Mouse (Mus musculus): ENCODE results near the gene Fto. TPM values are rescaled to one million over a fixed set of nuclear protein-coding genes. Genes with fewer than 3 reads are reported as not detected.

Gene Fto
- total and polyA plus RNA-seq, 3 experiments = 8.4 to 43.2 (median 15.7) TPM

GRCm38 (mm10) chr8:91467881-91468534 lies 154.7 kb downstream of the Fto start:
- in situ Hi-C loops (cut with MboI; ENCODE audit: low pct_ligation_motif_present, low pct_unique_long_range_greater_than_20kb, low sequenced_read_pairs) (no loop called here), dilution Hi-C loops (cut with MboI; ENCODE audit: extremely low pct_ligation_motif_present, extremely low pct_unique_long_range_greater_than_20kb, low sequenced_read_pairs) (no loop called here)
- Histone ChIP-seq H3K4me3 (replicated peaks in 1 of 3; ENCODE audit: low read depth in 2 of 3, low read length in 2 of 3, poor library complexity in 1 of 3) (no peak overlapping the region), H3K9me3 (replicated peaks; ENCODE audit: low read length) (no peaks in the 10 kb centered on the region), H3K79me2 (replicated peaks; ENCODE audit: control insufficient read depth, extremely low read depth, insufficient read depth, poor library complexity, severe bottlenecking) (no peaks in the 10 kb centered on the region), H3K27ac (ENCODE audit: insufficient read depth, low read depth) (no peak overlapping the region), H3K36me3 (replicated peaks in 1 of 2; ENCODE audit: control insufficient read depth in 1 of 2, insufficient read depth in 1 of 2, low read length in 1 of 2) (peaks cover 0 to 32% of the 10 kb centered on the region in 2 experiments), H3K4me2 (ENCODE audit: insufficient read depth, low read depth, poor library complexity, severe bottlenecking) (no peak overlapping the region), H3K27me3 (replicated peaks) (no peaks in the 10 kb centered on the region), H3K9ac (ENCODE audit: insufficient read depth, low read depth) (no peak overlapping the region), H3K4me1 (ENCODE audit: control insufficient read depth in 1 of 2, insufficient read depth in 2 of 2) (no peaks in the 10 kb centered on the region; a peak in 1 of 4 replicates)
- DNase-seq (ENCODE audit: extremely low read depth) = no peak
- TF ChIP-seq ZNF384 (IDR thresholded peaks at IDR 0.05; ENCODE audit: low read depth, low read length) = no peak
- no peak for TF ChIP-seq NELFE (IDR thresholded peaks at IDR 0.05; ENCODE audit: low read depth, low read length)
- TF ChIP-seq EP300 (IDR thresholded peaks at IDR 0.05; ENCODE audit: low read length) = no peak
- no peak for TF ChIP-seq POLR2AphosphoS2 (IDR thresholded peaks at IDR 0.05; ENCODE audit: low read depth, low read length)
- no peak for TF ChIP-seq MEF2A (IDR thresholded peaks at IDR 0.05; ENCODE audit: borderline replicate concordance, low read depth, low read length)
- no peak for TF ChIP-seq TCF12 (IDR thresholded peaks at IDR 0.05; ENCODE audit: low read depth, low read length)
- no peak for TF ChIP-seq MAZ (IDR thresholded peaks at IDR 0.05; ENCODE audit: low read depth, low read length)
- no peak for TF ChIP-seq ELF1 (IDR thresholded peaks at IDR 0.05; ENCODE audit: low read depth, low read length)
- no peak for TF ChIP-seq MAFK (IDR thresholded peaks at IDR 0.05; ENCODE audit: insufficient replicate concordance, low read length)
- TF ChIP-seq BHLHE40 (IDR thresholded peaks at IDR 0.05; ENCODE audit: low read depth, low read length) = no peak
- TF ChIP-seq MAX (IDR thresholded peaks at IDR 0.05; ENCODE audit: low read length) = no peak
- TF ChIP-seq USF2 (conservative IDR thresholded peaks at IDR 0.05; ENCODE audit: low read depth, low read length) = no peak
- no peak for TF ChIP-seq E2F4 (IDR thresholded peaks at IDR 0.05; ENCODE audit: insufficient replicate concordance, low read depth, low read length)
- TF ChIP-seq HCFC1 (IDR thresholded peaks at IDR 0.05; ENCODE audit: low read depth, low read length) = no peak
- TF ChIP-seq GABPA (IDR thresholded peaks at IDR 0.05; ENCODE audit: insufficient replicate concordance, low read depth, low read length) = no peak
- no peak for TF ChIP-seq TBP (conservative IDR thresholded peaks at IDR 0.05; ENCODE audit: low read depth, low read length)
- no peak for TF ChIP-seq RCOR1 (conservative IDR thresholded peaks at IDR 0.05; ENCODE audit: low read depth, low read length)

- in situ Hi-C loops (cut with MboI; ENCODE audit: low pct_ligation_motif_present, low pct_unique_long_range_greater_than_20kb, low sequenced_read_pairs) = no loop called here
- Histone ChIP-seq H3K79me2 (replicated peaks; ENCODE audit: control insufficient read depth, extremely low read depth, insufficient read depth, poor library complexity, severe bottlenecking) (no peaks in the 10 kb centered on the region), H3K4me3 (replicated peaks in 1 of 3; ENCODE audit: low read depth in 2 of 3, low read length in 2 of 3, poor library complexity in 1 of 3) (no peak overlapping the region), H3K9ac (ENCODE audit: insufficient read depth, low read depth) (no peak overlapping the region), H3K9me3 (replicated peaks; ENCODE audit: low read length) (no peaks in the 10 kb centered on the region), H3K27me3 (replicated peaks) (no peaks in the 10 kb centered on the region), H3K4me2 (ENCODE audit: insufficient read depth, low read depth, poor library complexity, severe bottlenecking) (no peak overlapping the region), H3K36me3 (replicated peaks in 1 of 2; ENCODE audit: control insufficient read depth in 1 of 2, insufficient read depth in 1 of 2, low read length in 1 of 2) (peaks cover 2 to 38% of the 10 kb centered on the region in 2 experiments), H3K27ac (ENCODE audit: insufficient read depth, low read depth) (no peak overlapping the region), H3K4me1 (ENCODE audit: control insufficient read depth in 1 of 2, insufficient read depth in 2 of 2) (no peaks in the 10 kb centered on the region)
- dilution Hi-C loops (cut with MboI; ENCODE audit: extremely low pct_ligation_motif_present, extremely low pct_unique_long_range_greater_than_20kb, low sequenced_read_pairs) = no loop called here
- TF ChIP-seq TCF12 (IDR thresholded peaks at IDR 0.05; ENCODE audit: low read depth, low read length) (no peak), USF1 (IDR thresholded peaks at IDR 0.05; ENCODE audit: low read depth, low read length) (no peak), MAZ (IDR thresholded peaks at IDR 0.05; ENCODE audit: low read depth, low read length) (no peak), POLR2A (IDR thresholded peaks at IDR 0.05; ENCODE audit: low read depth, low read length) (no peak), KAT2A (IDR thresholded peaks at IDR 0.05; ENCODE audit: insufficient replicate concordance, low read length) (no peak), HCFC1 (IDR thresholded peaks at IDR 0.05; ENCODE audit: low read depth, low read length) (no peak), EP300 (IDR thresholded peaks at IDR 0.05; ENCODE audit: low read length) (no peak), RAD21 (IDR thresholded peaks at IDR 0.05; ENCODE audit: low read depth, low read length) (no peak), GABPA (IDR thresholded peaks at IDR 0.05; ENCODE audit: insufficient replicate concordance, low read depth, low read length) (no peak), ZNF384 (IDR thresholded peaks at IDR 0.05; ENCODE audit: low read depth, low read length) (no peak), E2F4 (IDR thresholded peaks at IDR 0.05; ENCODE audit: insufficient replicate concordance, low read depth, low read length) (no peak), IRF4 (IDR thresholded peaks at IDR 0.05; ENCODE audit: low read depth, low read length) (no peak), CHD2 (IDR thresholded peaks at IDR 0.05; ENCODE audit: low read length) (no peak)
- DNase-seq (ENCODE audit: extremely low read depth) = no peak
Observed at GRCm38 (mm10) chr8:91469441-91469840, 156.1 kb downstream of the Fto start.

Data from CH12.LX (cell line).